Mouse (Mus musculus): ENCODE data around the gene Timm8a1.

- 0 out of 2 replicates have a peak, but pooled peaks have one; percentile 18 for TF ChIP-seq CTCF (IDR thresholded peaks at IDR 0.05; ENCODE audit: borderline replicate concordance, extremely low read depth, insufficient read depth, insufficient read length)
- TF ChIP-seq POLR2A (IDR thresholded peaks at IDR 0.05; ENCODE audit: borderline replicate concordance, extremely low read depth, insufficient read depth, insufficient read length, poor library complexity, severe bottlenecking): no peak
Observed at GRCm38 (mm10) chrX:134550903-134551302, 9.2 kb upstream of the Timm8a1 start.
